Mouse (Mus musculus): ENCODE measurements around the gene Cabp4. TPM values are rescaled to one million over a fixed set of nuclear protein-coding genes. Genes with fewer than 3 reads are reported as not detected.
"Not testable (repeated sequence)": the region's sequence is repeated elsewhere in the genome, so short reads cannot be mapped to it uniquely, and the experiment has no call there.

Cabp4 gene
- total RNA-seq, 2 experiments from 2014 or later: 0.69 to 1.9 TPM

DNA sequence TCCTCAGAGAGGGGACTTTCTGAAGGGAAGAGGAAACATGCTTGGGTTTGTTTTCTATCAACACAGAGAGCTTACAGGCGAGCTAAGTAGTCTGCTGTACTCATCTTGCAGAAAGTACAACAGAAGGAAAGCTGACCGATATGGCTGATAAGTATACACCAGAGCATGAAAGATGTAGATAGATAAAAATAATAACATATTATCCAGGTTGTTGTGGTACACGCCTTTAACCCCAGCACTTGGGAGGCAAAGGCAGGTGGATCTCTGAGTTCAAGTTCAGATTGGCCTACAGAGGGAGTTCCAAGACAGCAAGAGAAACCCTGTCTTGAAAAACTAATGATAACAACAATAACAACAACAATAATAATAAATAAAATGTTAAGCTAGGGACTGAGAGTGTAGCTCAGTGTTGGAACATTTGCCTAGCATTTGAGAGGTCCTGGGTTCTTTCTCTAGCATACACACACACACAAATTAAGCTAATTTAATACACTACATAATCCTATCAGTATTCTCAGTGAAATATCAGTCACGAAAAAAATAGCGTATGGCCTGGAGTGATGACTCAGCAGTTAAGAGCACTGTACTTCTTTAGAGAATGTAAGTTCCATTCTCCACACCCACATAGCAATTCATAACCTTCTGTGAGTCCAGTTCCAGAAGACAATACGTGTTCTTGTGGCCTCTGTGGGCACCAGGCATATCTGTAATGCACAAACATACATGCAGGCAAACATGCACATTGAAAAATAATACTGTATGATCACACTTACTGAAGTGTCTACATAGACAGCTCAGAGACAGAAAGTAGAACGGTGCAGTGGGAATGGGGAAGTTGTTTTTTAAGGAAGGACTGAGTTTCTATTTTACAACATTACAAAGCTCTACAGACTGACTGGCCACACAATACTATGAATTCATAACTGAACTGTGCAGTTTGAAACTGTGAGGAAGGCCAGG, 21.1 kb downstream of the Cabp4 start:
- no peak for DNase-seq

DNA sequence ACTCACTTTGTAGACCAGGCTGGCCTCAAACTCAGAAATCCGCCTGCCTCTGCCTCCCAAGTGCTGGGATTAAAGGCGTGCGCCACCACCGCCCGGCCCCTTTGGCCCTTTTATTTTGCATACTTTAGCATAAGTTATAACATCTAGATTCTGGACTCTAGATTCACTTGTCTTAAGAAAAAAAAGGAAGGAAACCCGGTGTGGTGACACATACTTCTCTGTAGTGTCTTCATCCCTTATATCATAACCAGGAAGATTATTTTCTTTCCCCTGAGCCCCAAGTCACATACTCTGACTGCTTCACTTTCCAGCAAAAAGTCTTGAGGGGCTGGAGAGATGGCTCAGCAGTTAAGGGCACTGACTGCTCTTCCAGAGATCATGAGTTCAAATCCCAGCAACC, 21.9 kb downstream of the Cabp4 start:
- not testable (repeated sequence) for DNase-seq

DNA sequence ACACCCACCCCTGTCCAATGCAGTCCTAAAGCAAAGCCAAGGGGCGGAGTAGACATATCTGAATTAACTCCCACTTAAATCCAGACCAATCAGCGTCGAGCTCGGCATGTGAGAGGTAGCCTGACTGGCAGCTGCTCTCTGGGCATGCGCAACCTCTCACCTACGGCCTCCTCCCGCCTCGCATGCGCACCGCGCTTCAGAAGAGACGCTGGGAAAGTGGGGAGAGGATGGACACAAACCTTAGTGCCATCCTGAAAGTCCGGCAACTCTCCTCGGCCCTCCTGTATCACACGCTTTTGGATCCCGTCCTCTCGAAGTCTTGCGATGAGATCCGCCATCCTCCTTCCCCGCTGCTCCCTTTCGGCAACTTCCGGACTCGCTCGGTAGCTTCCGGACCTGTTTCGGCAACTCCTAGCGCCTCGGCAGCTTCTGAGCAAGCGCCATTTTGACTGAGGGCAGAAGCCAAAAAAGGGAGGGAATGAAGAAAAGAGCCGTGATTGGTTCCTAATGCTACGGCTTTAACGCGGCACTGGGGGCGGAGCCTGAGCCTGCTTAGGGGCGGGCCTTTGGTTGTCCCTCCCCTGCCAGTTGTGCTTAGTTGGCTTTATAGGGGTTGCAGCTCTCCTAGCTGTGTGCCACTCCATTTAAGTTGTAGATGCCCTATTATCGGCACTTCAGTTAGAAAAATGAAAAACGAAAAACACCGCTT, 22.6 kb downstream of the Cabp4 start:
- DNase-seq: peak; percentile 98

DNA sequence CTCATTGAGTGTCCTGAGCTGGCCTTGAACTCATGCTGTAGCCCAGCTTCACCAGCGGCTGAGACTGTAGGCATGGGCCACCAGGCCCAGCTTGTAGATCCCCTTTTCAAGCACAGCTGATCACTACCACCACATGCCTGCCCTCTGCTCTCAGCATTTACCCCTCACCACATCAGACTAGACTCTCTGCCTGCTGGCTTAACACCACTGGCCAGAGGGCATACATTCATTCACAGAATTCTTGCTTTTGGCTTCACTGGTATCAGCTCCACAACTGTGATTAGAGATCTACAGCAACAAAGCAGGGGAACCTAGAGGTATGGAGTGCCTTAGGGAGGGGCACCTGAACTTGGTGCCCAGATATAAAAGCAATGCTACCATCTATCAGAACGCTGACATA, 23.3 kb downstream of the Cabp4 start:
- DNase-seq: no peak

DNA sequence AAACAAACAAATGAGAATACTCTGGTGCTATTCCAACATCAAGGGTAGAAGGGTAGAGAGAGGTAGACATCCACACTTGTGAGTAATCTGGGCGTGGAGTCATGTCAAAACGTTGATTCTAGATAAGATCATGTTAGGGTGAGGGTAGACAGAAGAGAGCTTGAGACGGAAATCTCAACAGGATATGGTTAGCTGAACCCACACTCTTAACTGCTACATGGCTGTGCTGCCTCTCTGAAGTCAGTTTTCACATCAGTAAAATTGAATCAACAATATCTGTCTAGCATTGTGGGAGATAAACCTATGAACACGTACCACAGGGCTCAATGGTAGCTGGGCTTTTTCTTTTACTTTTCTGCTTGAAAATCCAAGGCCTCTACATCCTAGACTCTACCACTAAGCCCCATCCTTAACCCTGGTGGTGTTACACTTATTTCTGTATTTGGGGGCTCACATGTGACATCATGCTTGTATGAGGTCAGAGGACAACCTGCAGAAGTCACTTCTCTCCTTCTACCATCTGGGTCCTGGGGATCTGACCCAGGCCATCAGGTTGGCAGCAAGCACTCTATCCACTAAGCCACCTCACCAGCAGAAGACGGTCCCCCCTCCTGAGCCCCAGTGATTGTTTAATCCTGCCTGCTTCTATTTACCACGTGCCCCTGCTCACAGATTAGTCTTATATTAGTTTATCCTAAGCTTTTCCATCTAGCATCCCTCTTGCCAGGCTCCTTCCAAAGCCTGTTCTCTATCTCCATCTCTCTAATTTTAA, 23.9 kb downstream of the Cabp4 start:
- DNase-seq: no peak

DNA sequence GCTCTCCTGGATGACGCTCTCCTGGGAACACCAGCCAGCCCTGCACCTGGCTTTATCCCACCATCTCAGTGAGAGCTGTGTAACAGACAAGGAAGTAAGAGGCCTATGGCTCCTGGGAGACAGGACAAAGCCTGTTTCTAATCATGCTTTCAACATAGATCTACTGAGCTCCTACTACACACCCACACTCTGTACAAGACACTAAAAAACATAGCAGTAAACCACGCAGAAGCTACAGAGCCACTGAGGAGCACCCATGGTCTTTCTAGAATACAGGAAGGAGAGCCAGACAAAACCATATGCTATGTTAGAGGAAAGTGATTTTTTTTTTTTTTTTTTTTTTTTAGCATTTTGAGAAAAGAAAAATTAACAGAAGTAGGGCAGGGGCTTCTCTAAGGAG, 25.5 kb downstream of the Cabp4 start:
- DNase-seq: no peak

DNA sequence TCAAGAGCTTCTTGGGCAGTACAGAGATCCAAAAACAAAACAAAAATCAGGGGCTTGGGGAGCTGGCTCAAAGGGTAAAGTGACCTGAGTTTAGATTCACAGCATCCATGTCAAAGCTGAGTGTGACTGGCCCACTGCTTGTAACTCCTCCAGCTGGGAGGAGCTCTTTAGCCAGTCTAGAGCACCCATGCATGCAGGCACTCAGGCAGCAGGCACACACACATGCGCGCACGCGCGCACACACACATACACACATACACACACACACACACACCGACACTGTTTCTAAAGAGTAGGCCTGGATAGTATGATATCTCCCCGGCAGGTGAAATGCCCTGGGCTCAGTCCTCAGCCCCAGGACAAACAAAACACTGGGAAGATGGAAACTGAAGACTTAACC, 26.8 kb downstream of the Cabp4 start:
- no peak for DNase-seq

DNA sequence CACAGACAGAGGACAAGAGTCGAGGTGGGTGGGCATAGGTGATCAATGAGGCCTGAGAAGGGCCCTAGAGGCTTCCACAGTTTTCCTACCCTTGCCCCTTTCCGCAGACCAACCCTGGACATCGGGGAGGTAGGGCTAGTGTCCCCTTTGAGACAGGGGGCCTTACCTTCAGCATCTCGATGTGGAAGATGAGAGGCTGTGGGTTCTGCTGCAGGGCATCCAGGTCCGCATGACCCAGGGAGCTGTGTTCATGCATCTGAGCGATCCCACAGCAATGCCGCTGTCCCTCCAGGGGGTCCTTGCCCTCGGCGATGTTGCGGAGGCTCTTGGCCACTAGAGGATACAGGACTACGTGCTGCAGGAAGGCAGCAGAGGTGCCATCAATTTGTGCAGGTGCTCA, 28.0 kb downstream of the Cabp4 start:
- DNase-seq: no peak

DNA sequence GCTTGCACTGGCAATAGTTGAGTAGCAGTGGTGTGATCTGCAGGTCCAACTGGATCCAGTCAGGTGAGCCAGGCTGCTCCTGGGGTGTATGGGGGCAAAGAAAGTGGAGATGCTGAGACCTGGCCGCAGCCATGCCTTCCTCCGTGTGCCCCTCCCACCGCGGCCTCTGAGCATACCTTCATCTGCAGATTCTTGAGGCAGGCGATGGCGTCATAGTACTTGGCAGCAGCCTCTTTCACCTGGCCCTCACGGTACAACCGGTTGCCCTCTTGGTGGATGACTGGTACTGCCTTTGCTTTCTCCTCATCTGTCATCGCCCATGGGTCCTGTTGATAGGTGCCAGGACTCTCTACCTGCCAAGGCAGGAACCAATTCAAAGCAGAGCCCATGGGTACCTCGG, 28.7 kb downstream of the Cabp4 start:
- no peak for DNase-seq

DNA sequence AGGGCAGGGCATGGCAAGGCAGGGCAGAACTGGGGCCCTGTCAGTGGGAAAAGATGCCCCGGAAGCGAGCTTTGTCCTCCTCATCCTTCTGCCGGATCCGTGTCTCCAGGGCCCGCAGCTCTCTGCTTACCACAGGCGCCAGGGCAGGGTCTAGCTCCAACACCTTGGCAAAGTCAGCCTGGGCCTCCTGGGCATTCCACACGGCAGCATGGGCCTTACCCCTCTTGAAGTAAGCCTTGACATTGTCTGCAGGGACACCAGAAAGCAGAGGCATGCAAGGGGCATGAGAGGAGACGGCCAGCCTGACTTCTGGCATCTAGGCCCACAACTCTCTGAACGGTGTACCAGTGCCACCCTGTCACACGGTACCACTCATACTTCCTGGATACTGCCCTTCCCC, 29.3 kb downstream of the Cabp4 start:
- no peak for DNase-seq

DNA sequence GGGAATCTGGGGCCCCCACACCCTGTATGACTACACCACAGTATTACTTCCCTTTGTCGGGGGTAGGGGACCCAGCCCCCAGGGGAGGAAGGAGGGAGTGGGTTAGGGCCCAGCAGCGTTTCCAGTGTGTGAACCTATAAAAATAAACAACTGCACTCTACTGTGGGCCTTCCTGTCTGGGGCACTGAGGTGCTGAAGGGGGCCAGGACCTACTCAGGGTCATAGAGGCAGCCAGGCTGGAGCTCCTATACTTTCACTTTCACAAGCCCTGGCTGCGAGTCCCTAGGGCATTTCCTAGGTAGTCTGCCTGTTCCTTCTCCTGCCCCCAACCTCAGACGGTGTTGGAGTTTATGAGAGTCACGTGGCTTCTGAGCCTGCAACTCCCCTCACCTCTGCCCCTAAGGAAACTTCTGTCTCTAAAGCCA, 30.0 kb downstream of the Cabp4 start:
- peak; percentile 57 for DNase-seq

DNA sequence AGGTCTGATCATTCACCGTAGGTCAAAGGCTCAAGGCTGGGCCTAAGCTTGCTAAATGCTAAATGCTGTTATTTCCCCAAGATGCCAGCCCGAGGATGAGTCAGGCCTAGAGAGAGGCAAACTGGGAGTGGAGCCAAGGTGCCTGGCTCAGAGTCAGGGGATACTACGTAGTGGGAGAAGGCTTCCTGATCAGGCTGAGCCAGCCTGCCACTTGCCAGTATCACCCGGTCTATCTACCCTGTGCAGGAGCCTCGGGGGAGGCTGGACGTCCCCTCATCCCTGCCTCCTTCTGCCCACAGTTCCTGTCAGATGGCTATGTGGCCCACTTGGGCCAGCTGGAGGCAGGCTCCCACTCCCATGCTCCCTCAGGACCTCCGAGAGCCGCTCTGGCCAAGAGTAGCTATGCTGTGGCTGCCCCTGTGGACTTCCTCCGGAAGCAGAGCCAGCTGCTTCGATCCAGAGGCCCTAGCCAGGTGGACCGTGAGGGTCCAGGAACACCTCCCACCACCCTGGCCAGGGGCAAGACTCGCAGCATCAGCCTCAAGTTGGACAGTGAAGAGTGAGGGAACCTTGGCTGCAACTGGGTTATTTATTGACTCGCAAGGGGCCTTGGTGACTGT, 30.5 kb downstream of the Cabp4 start:
- DNase-seq: peak; percentile 96

DNA sequence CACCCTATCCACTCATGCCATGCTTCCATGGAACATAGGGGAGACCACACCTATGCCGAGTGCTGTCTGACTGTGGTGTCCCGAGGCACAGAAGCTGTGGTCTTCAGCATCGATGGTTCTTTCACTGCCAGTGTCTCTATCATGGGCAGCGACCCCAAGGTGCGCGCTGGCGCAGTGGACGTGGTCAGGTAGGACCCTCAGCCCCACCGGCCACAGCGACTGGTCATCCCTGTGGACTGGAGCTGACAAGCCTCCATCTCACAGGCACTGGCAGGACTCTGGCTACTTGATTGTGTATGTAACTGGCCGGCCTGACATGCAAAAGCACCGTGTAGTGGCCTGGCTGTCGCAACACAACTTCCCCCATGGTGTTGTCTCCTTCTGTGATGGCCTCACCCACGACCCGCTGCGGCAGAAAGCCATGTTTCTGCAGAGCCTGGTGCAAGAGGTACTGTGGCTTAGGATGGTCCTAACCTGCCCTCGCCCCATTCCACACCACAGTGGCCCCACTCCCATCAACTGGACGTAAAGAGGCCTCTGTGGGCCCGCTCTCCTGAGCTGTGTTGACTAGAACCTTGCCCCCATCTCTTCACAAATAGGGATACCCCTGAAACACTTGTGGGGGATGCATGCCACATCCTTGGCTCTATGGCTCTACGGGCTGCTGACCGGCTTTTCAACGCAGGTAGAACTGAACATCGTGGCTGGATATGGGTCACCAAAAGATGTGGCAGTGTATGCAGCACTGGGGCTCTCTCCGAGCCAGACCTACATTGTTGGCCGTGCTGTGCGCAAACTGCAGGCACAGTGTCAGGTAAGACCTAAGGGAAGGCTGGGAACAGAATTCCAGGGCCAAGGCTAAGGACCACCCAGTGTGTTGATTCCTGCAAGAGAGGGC, 31.5 kb downstream of the Cabp4 start:
- no peak for DNase-seq

DNA sequence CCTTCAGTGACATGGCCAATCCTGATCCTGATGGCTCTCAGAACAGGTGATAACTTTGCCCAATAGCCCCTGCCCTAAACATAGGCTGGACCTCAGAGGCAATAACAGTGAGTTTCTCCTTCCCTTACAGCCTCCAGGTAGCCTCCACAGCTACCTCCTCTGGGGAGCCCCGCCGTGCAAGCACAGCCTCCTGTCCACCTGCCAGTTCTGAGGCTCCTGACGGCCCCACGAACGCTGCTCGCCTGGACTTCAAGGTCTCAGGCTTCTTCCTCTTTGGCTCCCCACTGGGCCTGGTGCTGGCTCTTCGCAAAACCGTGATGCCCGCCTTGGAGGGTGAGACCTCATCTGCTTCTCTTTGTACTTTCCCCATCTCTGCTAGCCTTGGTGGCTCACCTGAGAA, 35.3 kb downstream of the Cabp4 start:
- no peak for DNase-seq

DNA sequence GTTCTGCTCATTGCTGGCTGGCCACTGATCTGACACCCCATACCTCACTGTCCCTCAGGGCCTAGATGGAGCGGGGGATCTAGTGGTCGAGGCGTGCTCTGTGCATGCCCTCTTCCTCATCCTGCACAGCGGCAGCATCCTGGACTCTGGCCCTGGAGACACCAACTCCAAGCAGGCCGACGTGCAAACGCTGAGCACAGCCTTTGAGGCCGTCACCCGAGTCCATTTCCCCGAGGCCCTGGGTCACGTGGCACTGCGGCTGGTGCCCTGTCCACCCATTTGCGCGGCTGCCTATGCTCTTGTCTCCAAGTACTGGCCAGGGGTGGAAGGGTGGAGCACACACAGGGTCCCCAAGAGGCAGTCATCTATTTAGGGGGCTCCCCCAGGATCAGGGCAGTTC, 37.2 kb downstream of the Cabp4 start:
- DNase-seq: no peak

DNA sequence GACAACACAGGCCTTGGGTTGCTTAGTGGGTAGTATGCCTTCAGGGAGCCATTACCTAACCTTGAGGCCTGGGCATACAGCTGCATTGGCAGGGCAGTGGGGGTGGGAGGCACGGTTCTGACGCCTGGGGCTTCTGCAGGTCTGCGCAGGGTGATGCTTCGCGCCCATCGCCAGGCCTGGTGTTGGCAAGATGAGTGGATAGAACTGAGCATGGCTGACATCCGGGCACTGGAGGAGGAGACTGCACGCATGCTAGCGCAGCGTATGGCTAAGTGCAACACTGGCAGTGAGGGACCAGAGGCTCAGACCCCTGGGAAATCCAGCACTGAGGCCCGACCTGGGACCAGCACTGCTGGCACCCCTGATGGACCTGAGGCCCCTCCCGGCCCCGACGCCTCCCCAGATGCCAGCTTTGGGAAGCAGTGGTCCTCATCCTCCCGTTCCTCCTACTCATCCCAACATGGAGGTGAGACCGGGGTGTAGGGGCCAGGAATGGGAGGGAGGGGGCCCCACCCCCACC, 39.1 kb downstream of the Cabp4 start:
- no peak for DNase-seq

DNA sequence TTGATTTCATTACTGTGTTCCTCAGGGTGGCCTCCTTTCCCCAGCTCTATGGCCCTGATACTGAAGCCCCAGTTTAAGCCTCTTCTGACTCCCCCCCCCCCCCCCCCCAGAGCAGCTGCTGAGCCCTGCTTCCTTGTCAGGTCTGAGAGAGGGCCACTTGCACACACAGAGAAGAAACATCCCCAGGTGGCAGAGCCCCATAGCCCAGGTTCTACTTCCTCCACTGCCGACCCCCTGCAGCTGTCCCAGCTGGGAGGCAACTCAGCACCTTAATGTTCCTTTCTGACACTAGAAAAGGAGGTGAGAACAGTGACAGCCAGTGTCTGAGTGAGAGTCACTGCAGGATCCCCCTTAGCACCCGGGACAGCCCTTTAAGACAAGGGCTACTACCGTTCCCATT, 40.0 kb downstream of the Cabp4 start:
- no peak for DNase-seq

DNA sequence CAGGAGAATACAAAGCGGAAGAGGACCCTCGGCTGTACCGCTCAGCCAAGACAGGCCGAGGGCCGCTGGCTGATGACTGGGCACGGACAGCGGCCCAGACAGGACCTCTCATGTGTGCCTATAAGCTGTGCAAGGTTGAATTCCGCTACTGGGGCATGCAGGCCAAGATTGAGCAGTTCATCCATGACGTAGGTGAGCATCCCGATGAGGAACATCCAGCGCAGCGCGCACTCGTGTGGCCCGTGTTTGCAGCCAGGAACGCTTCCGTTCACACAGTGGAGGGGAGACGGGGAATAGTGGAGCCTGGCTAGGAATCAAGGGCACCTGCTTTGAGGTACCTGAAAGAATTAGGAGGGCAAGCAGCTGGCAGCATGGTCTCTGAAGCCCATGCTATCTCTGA, 40.5 kb downstream of the Cabp4 start:
- DNase-seq: no peak

DNA sequence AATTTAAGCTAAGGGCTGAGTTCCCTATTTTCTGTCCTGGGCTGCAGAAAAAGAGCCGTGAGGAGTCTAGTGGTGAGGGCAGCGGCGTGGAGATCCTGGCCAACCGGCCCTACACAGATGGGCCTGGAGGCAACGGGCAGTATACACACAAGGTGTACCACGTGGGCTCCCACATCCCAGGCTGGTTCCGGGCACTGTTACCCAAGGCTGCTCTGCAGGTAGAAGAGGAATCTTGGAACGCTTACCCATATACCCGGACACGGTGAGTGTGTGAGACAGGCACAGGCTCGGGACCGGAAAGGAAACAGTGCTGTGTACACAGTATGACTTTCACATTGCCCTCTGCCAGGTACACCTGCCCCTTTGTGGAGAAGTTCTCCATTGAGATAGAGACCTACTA, 41.2 kb downstream of the Cabp4 start:
- DNase-seq: no peak

DNA sequence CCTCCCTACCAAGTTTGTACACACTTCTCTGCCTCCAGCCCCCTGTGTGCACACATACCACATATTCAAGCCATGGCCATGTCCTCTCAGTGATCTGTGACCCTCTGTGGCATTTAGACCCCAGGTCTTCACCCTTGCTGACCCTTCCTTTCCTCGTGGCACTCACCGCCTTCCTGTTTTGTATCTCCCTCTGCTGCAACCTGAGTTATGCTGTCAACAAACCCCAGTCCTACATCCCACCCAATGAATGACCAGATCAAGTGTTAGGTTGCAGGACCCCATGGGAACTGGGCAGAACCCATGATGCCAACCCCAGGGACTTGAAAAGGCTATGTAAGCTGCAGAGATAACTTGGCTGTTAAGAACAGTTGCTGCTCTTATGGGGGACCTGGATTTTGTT, 41.8 kb downstream of the Cabp4 start:
- DNase-seq: no peak

DNA sequence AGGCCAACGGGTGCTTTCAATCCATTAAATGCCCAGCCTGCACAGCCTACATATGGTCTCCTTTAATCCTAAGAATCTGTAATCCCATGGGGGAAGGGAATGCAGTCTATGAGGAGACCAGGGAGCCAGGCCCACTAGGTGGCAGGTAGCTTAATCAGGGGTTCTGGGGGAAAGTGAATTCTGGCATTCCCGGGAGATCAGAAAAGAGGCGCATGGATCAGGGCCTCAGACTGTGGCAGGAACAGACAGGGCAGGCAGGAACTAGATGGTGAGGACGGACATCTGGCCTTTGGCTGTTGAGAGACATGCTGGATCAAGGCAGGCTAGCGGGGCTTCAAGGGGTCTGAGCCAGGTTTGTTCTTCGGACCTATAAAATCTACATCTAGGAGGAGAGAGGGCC, 42.4 kb downstream of the Cabp4 start:
- no peak for DNase-seq
